Mouse (Mus musculus) lung, adult 2 months (tissue): ENCODE data around the gene Nfatc3.

Experiments
- CTCF ChIP-seq: fragments of 200-500 bp; IDR thresholded peaks from 2 replicates; pipeline ENCODE4 v1.5.1; 2011; ENCODE audit warnings: mild to moderate bottlenecking, low read length, control low read depth; ENCODE audit not compliant: insufficient read depth
- POLR2A ChIP-seq: fragments of 200-500 bp; IDR thresholded peaks from 2 replicates; pipeline ENCODE4 v1.6.1; 2011; ENCODE audit warnings: low read depth, mild to moderate bottlenecking, control low read depth, low read length, borderline replicate concordance; ENCODE audit errors: extremely low read depth

DNA sequence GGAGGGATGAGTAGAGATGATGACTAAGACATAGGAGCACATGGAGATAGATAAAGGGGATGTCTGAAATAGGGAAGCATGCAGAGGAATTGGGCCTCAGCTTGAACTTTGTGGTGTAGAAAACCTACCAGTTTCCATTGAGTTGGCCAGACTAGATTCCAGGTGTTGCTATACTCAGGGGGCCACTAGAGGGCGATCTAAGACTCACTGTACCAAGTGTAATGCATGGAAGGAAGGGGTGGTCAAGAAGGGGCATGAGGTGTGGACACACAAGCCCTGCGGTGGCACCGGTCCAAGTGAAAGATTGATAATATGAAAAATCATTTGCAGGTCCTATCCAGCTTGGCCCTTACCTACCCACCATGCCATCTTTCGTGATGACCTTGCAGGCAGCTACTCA is 106.8 kb downstream of the Nfatc3 start:
- TF ChIP-seq CTCF (peak; percentile 74), POLR2A (no peak)
